9 mouse cellular contexts compared by ENCODE assay signal in genomic region chr7:27360749-27361148, GRCm38 (mm10). TPM values are rescaled to one million over a fixed set of nuclear protein-coding genes. Genes with fewer than 3 reads are reported as not detected.
DNase-seq lines count a peak whose midpoint lies in the region; ATAC-seq and TF ChIP-seq lines count a peak whose summit lies in the region.
"Had no signal": no experiment of that assay in that cellular context is flagged by ENCODE, and none has a peak within 500 bp of the region (broad histone marks: within the 10 kb centered on the region; RNA-seq: fewer than 3 reads in every experiment).

No protein-coding gene starts in this region.

- no peak for ATAC-seq in heart, embryonic 15.5 days (replicated peaks; ENCODE audit: insufficient number of reproducible peaks, insufficient read depth, low FRiP score, low read depth)
- no peak for ATAC-seq in forebrain, embryonic 15.5 days (replicated peaks)
- no peak for ATAC-seq in liver, embryonic 15.5 days (ENCODE audit: insufficient read depth)

- TF ChIP-seq POLR2A in ES-Bruce4 (IDR thresholded peaks at IDR 0.05; ENCODE audit: insufficient read depth, low read length) = no peak

- no peak for TF ChIP-seq EP300 in ES-Bruce4 (IDR thresholded peaks at IDR 0.05; ENCODE audit: insufficient read depth, low read depth, low read length)

- peak overlapping the region; percentile 54 for H3K4me3 ChIP-seq in heart, embryonic 15.5 days
- peak overlapping the region; percentile 69 for H3K4me3 ChIP-seq in ES-Bruce4 (ENCODE audit: low read depth, low read length)
- no peak overlapping the region for H3K4me3 ChIP-seq in forebrain, embryonic 15.5 days
- H3K4me3 ChIP-seq in liver, embryonic 15.5 days (replicated peaks) = no peak overlapping the region

- TF ChIP-seq CTCF in ES-Bruce4 (IDR thresholded peaks at IDR 0.05; ENCODE audit: low read depth, low read length) = no peak

- H3K4me1 ChIP-seq in heart, embryonic 15.5 days (replicated peaks) = peaks cover 27% of the 10 kb centered on the region
- H3K4me1 ChIP-seq in ES-Bruce4 (ENCODE audit: control insufficient read depth, insufficient read depth, low read length) = no peaks in the 10 kb centered on the region
- peaks cover 19% of the 10 kb centered on the region for H3K4me1 ChIP-seq in forebrain, embryonic 15.5 days
- H3K4me1 ChIP-seq in liver, embryonic 15.5 days (replicated peaks) = peaks cover 43% of the 10 kb centered on the region

- intact Hi-C loops in heart, postnatal 25 days (cut with DNase I) = loop anchor here (5.0 kb wide), 1 partner anchor 87 kb away; the partner anchor contains the start of genes Blvrb and Sptbn4

- DNase-seq in heart, postnatal 25 days (ENCODE audit: low spot score) = no peak
- no peak for DNase-seq in right cerebral cortex, adult 18-20 months
- DNase-seq in layer of hippocampus, postnatal 25 days (ENCODE audit: extremely low spot score in 1 of 2, low spot score in 1 of 2) = no peak
- no peak for DNase-seq in gastrocnemius, adult 18-20 months (ENCODE audit: low spot score)

- peak overlapping the region; percentile 91 for H3K4me2 ChIP-seq in heart, embryonic 15.5 days
- peak overlapping the region; percentile 55 for H3K4me2 ChIP-seq in forebrain, embryonic 15.5 days (replicated peaks)
- H3K4me2 ChIP-seq in liver, embryonic 15.5 days = peak overlapping the region; percentile 82

- WGBS in heart, embryonic 15.5 days = 46% methylated on average over 6 of the region's 6 CpGs
- WGBS in forebrain, embryonic 15.5 days = 54% methylated on average over 6 of the region's 6 CpGs
- WGBS in liver, embryonic 15.5 days (ENCODE audit: insufficient replicate concordance) = 48% methylated on average over 6 of the region's 6 CpGs

- no peak overlapping the region for H3K27ac ChIP-seq in heart, embryonic 15.5 days
- H3K27ac ChIP-seq in ES-Bruce4 (ENCODE audit: insufficient read depth, low read length) = peak overlapping the region; percentile 96
- no peak overlapping the region for H3K27ac ChIP-seq in forebrain, embryonic 15.5 days (replicated peaks)
- no peak overlapping the region for H3K27ac ChIP-seq in liver, embryonic 15.5 days (replicated peaks)
- H3K27ac ChIP-seq: macrophage had no signal

- H3K9me3 ChIP-seq in heart, embryonic 15.5 days (replicated peaks) = no peaks in the 10 kb centered on the region
- no peaks in the 10 kb centered on the region for H3K9me3 ChIP-seq in ES-Bruce4 (replicated peaks; ENCODE audit: control insufficient read depth, insufficient read depth, low read length, poor library complexity, severe bottlenecking)
- no peaks in the 10 kb centered on the region for H3K9me3 ChIP-seq in forebrain, embryonic 15.5 days
- no peaks in the 10 kb centered on the region for H3K9me3 ChIP-seq in liver, embryonic 15.5 days (replicated peaks)

- no peak overlapping the region for H3K9ac ChIP-seq in heart, embryonic 15.5 days
- H3K9ac ChIP-seq in ES-Bruce4 (ENCODE audit: low read depth, poor library complexity, severe bottlenecking) = peak overlapping the region; percentile 61
- no peak overlapping the region for H3K9ac ChIP-seq in forebrain, embryonic 15.5 days (replicated peaks)
- H3K9ac ChIP-seq in liver, embryonic 15.5 days = no peak overlapping the region

- H3K36me3 ChIP-seq in heart, embryonic 15.5 days = no peaks in the 10 kb centered on the region
- no peaks in the 10 kb centered on the region for H3K36me3 ChIP-seq in ES-Bruce4 (ENCODE audit: control insufficient read depth, insufficient read depth, low read length, poor library complexity, severe bottlenecking)
- no peaks in the 10 kb centered on the region for H3K36me3 ChIP-seq in forebrain, embryonic 15.5 days
- H3K36me3 ChIP-seq in liver, embryonic 15.5 days (replicated peaks) = no peaks in the 10 kb centered on the region

- peaks cover 40% of the 10 kb centered on the region for H3K27me3 ChIP-seq in heart, embryonic 15.5 days
- H3K27me3 ChIP-seq in ES-Bruce4 (ENCODE audit: control insufficient read depth, insufficient read depth, low read length, poor library complexity, severe bottlenecking) = no peaks in the 10 kb centered on the region
- H3K27me3 ChIP-seq in forebrain, embryonic 15.5 days = peaks cover 57% of the 10 kb centered on the region
- H3K27me3 ChIP-seq in liver, embryonic 15.5 days = peaks cover 64% of the 10 kb centered on the region

RNA-seq across cellular contexts. Expression of gene Gm20479, which starts 3.5 kb away (rescaled TPM):
- 0.34 TPM in 1 of 2 replicates, not detected in the other for polyA plus RNA-seq in heart, embryonic 15.5 days (2015; fragmentation: Nextera tagmentation; extraction: Ambion mirVana)
- total RNA-seq in heart, postnatal 25 days (2021) = not detected
- polyA plus RNA-seq in ES-Bruce4 (2011; ENCODE audit: insufficient read depth, insufficient read length, low read depth, missing spikeins) = 15.8 and 17.1 TPM in 2 replicates
- 0.46 TPM in 1 of 2 replicates, not detected in the other for polyA plus RNA-seq in forebrain, embryonic 15.5 days (2015; fragmentation: Nextera tagmentation; extraction: Ambion mirVana)
- 0.28 TPM in 1 of 2 replicates, not detected in the other for polyA plus RNA-seq in liver, embryonic 15.5 days (2015; fragmentation: Nextera tagmentation; extraction: Ambion mirVana)
- total RNA-seq in layer of hippocampus, postnatal 25 days (2021) = not detected
- total RNA-seq in gastrocnemius, adult 18-20 months (2021) = under 1 TPM in 1 of 2 experiments, not detected in 1; 0.57 TPM
- polyA plus RNA-seq: macrophage had no signal

RNA-seq across cellular contexts. Expression of gene Shkbp1, which starts 4.9 kb away (rescaled TPM):
- polyA plus RNA-seq in heart, embryonic 15.5 days (2015; fragmentation: Nextera tagmentation; extraction: Ambion mirVana) = 19.8 and 29.4 TPM in 2 replicates
- total RNA-seq in heart, postnatal 25 days (2021) = 1 to 10 TPM; 6.4 to 8.2 TPM
- 43.6 and 44.5 TPM in 2 replicates for polyA plus RNA-seq in ES-Bruce4 (2011; ENCODE audit: insufficient read depth, insufficient read length, low read depth, missing spikeins)
- 90.2 and 91.5 TPM in 2 replicates for polyA plus RNA-seq in forebrain, embryonic 15.5 days (2015; fragmentation: Nextera tagmentation; extraction: Ambion mirVana)
- 16.4 and 18.6 TPM in 2 replicates for polyA plus RNA-seq in liver, embryonic 15.5 days (2015; fragmentation: Nextera tagmentation; extraction: Ambion mirVana)
- total RNA-seq in layer of hippocampus, postnatal 25 days (2021) = 10 to 100 TPM; 19.7 to 30.4 TPM
- 1 to 10 TPM; 2.2 to 3.0 TPM for total RNA-seq in gastrocnemius, adult 18-20 months (2021)

RNA-seq across cellular contexts. Expression of gene Ltbp4, which starts 23.3 kb away (rescaled TPM):
- polyA plus RNA-seq in heart, embryonic 15.5 days (2015; fragmentation: Nextera tagmentation; extraction: Ambion mirVana) = 61.7 and 99.9 TPM in 2 replicates
- total RNA-seq in heart, postnatal 25 days (2021) = 100 to 1,000 TPM; 210 to 247 TPM
- 66.8 and 72.5 TPM in 2 replicates for polyA plus RNA-seq in ES-Bruce4 (2011; ENCODE audit: insufficient read depth, insufficient read length, low read depth, missing spikeins)
- polyA plus RNA-seq in forebrain, embryonic 15.5 days (2015; fragmentation: Nextera tagmentation; extraction: Ambion mirVana) = 13.3 and 15.0 TPM in 2 replicates
- polyA plus RNA-seq in liver, embryonic 15.5 days (2015; fragmentation: Nextera tagmentation; extraction: Ambion mirVana) = 4.6 and 7.8 TPM in 2 replicates
- 10 to 100 TPM; 47.2 to 61.7 TPM for total RNA-seq in layer of hippocampus, postnatal 25 days (2021)
- 10 to 100 TPM; 55.8 to 66.9 TPM for total RNA-seq in gastrocnemius, adult 18-20 months (2021)
- polyA plus RNA-seq: macrophage had no signal

Comparison
In these comparisons a context has a peak if more than half of its experiments do, and no peak if none do; other contexts are left out.
1. H3K4me3 ChIP-seq: peak in heart, embryonic 15.5 days (single experiment) and ES-Bruce4 (single experiment); none in forebrain, embryonic 15.5 days (single experiment) and liver, embryonic 15.5 days (single experiment).
2. RNA of gene Gm20479, which starts 3.5 kb away (polyA plus RNA-seq): 15.8 to 17.1 TPM in ES-Bruce4; 0.46 TPM in forebrain, embryonic 15.5 days, 0.28 TPM in liver, embryonic 15.5 days and 0.34 TPM in heart, embryonic 15.5 days; every median in the first group is over 10 times any median in the second.
3. Peak in every context shown above with its lines, with median percentiles within 50 percentile points of each other: H3K4me2 ChIP-seq.